Mouse (Mus musculus) T-helper 1 cell (primary cell): Measurements from ENCODE around the gene Spata16.

ENCODE experiments used
- in situ Hi-C: fragments of 300-600 bp; cut with MboI, MseI; formaldehyde crosslinking; loops from one replicate; pipeline ENCODE4 v1.15.1; 2025; ENCODE audit warnings: high pct_unique_total_duplicates

Spata16 gene

DNA sequence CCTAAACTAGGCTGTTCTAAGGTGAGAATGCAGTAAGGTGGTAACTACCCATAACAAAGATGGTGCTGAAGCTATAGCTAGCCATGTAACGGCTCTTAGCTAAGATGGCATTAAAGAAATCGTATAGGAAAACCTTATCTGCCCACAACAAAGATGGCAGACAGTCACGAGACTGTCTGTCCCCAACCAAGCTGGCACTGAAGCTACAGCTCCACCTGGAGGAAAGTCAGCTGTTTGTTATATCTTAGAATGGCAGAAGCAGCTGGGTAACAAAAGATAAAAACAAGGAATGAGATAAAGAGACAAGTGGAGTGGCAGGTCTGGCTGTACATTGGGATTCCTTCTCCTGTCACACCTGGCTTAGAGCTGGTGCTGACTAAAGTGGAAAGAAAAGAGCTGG lies 333.1 kb downstream of the Spata16 start:
- in situ Hi-C loops: no loop called here

DNA sequence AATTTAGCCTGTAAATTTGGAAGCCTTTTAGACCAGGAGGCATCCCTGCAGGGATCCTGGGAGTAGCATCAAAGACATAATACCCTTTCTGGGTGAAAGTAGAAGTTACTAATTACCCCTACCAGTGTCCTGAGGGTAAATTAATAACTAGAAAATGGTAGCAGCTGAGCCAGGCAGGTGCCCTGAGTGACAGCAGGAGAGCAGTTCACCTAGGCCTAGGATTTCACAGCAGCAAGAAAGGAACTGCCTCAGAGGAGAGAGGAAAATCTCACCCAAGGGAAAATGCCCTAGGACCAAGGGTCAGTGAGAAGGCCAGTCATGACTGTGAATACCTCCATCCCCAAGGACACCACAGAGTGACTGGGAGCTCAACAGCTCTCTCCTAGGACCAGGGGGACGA lies 333.9 kb downstream of the Spata16 start:
- in situ Hi-C loops: no loop called here

DNA sequence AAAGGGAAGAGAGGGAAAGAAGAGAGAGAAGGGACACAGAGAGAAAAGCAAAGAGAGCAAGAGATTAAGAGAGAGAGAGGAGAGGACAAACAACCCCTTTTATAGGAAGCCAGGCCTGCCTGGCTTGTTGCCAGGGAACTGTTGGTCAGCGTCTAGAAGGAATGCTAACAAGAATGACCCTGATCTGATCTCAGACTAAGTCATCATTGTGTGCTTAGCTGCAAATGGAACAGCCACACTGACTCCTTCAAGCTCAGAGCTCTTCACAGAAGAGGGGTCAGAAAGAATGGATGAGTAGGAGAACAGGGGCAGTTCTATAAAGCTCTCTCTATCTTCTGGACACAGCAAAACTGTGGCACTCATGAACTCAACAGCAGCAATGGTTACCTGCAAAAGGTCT lies 334.7 kb downstream of the Spata16 start:
- in situ Hi-C loops: no loop called here

DNA sequence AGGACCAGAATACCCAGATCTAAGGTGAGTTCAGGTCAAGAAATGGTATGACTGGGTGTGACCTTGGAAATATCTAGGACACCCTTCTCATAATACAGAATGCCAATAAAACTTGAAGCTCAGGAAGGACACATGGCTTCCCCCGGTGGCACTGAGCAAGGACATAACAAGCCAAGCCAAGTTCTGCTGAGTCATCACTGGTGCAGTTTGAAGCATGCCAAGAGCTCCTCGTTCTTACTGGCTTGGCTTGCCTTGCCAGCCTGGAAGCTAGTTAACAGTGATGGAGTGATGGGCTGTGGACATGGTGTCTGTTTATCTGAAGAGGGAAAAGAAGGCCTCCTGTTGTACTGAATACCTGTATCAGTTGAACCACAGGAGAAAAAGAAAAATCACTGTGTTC lies 342.2 kb downstream of the Spata16 start:
- in situ Hi-C loops: no loop called here

DNA sequence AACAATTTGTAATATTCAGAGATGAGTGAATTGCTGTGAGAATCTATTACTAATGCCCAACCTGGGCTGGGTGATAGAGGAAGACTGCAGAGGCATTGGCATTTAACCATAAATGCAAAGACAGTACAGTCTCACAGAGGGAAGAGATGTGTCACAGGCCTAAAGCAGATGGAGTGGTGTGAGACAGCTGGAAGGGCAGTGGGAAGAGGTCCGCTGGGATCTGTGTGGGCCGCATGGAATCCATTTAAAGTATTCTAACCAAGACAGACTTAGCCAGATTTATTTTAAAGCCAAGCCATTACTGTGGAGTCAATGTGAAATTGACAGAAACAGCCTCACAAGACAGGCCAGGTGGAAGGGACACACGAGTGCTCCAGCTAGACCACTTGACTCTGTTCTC lies 343.0 kb downstream of the Spata16 start:
- in situ Hi-C loops: no loop called here

DNA sequence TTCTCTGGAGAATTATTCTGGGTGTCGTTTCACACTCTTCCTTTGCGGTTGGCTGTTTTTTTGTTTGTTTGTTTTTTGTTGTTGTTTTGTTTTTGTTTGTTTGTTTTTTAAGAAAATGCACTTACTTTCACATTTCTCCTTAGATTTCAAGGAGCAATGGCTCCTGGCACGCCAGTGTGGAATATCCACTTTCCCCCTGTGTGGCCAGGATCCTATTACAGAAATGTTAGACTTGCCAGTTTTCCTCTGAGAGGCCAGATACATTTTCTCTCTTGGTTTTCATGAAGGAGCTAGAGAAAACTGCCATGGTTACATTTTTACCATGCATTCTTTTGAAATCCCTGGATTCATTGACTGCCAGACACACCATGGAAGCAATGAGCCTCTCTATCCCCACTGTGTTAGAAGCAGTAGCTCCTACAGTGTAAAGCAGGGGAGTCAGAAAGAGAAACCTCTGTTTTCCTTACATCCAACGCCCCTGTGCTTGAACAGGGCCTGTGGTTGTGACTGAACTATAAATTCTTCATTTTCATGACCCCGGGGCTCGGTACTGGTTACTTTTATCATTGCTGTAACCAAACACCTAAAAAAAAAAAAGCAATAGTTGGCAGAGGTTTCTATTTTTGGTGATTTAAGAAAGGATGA lies 344.7 kb downstream of the Spata16 start:
- in situ Hi-C loops: no loop called here

DNA sequence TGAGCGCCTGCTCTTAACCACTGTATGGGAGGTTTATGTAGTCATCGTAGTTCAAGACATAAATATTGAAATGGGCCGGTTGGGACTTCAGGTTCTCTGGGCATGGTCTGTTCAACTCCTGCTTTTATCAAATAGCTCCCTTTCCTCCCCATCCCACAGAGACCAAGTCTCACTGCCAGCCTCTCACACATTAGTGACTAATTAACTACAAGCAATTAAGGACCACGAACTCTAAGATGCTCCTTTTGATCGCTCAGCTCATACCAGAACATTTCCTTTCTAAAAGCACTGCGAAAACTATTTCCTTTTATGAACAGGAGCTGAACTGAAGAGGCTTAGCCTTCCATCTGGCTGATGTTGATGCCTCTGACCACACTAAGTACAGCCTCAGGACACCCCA lies 346.3 kb downstream of the Spata16 start:
- in situ Hi-C loops: no loop called here

DNA sequence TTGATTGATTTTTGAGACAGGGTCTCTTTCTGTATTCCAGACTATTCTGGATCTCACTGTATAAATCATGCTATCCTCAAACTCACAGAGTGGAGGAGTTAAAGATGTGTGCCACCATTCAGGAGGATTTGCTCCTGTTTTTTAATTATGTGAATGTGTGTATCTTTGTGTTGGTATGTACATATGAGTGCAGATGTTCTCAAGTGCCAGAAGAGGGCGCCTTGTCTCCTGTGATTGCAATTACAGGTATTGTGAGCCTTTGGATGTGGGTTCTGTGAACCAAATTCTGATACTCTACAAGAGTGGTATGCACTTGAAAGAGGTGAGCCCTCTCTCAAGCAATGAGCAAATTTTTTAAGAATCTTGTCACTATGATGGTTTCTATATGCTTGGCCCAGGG lies 369.4 kb downstream of the Spata16 start:
- in situ Hi-C loops: no loop called here

DNA sequence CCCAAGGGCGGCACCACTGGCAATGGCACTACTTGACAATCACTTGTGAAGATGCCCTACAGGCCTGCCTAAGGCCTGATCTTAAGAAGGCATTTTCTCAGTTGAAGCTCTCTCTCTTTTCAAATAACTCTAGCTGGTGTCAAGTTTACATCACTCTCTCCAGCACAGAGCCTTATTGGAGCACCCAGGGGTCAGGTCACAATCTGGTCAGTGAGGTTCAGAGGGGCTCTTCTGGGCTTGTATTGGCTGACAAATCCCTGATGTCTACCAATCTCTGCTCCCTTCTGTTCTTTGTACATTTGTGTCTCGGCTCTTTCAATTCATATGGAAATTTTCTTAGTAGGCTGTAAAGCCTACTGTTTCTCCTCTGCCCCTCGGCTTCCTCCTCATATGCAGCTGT lies 390.5 kb downstream of the Spata16 start:
- in situ Hi-C loops: no loop called here

DNA sequence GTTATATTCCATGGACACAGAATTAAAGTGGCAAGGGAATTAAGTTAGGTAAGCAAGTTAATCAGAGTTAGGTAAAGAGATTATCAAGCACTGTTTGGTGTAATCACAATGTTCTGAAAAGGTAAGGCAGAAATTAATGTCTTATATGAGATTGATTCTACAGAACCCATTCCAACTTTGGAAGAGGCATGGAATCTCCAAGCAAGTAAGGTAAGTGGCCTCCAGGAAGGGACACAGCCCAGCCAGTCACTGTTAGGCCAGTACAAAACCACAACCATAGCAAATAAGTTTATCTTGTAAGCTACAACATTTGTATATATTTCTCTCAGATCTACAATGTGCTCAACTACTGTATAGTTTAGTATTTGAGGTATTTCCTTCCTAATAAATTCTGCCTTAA lies 391.1 kb downstream of the Spata16 start:
- in situ Hi-C loops: no loop called here

DNA sequence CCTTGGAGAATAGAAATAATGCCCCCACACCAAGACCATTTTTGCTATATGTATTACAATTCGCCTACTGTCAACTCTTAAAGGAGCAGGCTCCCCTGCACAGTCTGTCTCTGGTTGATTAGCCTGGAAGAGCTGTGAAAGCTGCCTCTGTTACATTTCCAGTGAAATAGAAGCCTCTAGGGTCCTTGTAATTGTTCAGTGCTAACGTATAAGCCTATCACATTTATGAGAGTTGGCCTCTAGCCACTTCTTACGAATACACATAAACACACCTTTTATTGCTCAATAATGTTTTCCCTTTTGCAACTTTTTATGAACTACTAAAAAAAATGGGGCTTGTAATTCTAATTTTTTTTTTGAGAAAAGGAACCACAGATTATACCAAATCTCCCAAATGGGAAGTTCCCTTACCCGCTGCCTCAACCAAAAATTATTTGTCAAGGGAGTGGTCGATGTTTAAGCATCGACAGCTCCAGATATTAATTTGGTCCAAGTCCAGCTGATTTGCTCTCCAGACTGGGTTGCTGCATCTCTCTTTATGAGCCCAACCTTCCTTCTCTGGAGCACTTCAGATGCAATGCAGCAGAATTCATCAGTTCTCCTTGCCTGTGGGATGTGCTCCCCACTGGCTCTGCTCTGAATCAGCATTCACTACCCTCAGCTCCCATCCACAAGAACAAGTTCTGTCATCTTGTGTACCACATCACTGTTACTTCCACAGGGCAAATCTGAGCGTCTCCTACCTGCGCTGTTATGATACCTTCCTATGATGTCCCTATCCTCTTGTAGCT lies 392.8 kb downstream of the Spata16 start:
- in situ Hi-C loops: no loop called here
